Mouse (Mus musculus) neural tube, embryonic 10.5 days (tissue): ENCODE results near the gene C330021F23Rik.
"Not testable (repeated sequence)": the region's sequence is repeated elsewhere in the genome, so short reads cannot be mapped to it uniquely, and the experiment has no call there.

Source experiments
- DNase-seq: peaks from one replicate; pipeline ENCODE4 v3.0.0-alpha.2; 2017; ENCODE audit warnings: low spot score; ENCODE audit errors: extremely low spot score

C330021F23Rik gene

GRCm38 (mm10) chr8:3567641-3568371, at the start of gene C330021F23Rik:
Gene C330021F23Rik, plus strand, starts transcription at chr8:3567990.
- DNase-seq = peak; percentile 57

DNA sequence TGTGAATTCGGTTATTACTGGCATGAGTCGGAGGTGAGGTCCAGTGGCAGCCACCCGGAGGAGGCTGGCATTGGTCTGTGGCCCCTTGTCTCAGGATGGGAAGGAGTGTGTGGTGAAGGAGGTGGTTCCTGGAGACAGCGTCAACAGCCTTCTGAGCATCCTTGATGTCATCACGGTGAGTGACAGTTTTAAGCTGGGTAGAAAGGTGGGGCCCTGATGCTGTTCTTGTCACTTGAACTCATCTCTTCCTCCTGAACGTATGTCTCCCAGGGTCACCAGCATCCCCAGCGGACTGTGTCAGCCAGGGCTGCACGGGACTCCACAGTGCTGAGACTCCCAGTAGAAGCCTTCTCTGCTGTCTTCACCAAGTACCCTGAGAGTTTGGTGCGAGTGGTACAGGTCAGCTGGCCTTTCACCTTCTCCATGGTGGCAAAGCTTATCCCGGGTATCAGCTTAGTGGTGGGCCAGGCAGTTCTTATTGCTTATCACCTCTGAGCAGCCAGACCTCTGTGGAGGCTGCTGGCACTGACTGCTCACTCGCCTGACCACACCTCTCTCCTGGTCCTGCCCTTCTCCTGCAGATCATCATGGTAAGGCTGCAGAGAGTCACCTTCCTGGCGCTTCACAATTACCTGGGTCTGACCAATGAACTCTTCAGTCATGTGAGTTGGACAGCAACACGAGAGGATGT, 45.6 kb upstream of the C330021F23Rik start:
- DNase-seq = no peak

DNA sequence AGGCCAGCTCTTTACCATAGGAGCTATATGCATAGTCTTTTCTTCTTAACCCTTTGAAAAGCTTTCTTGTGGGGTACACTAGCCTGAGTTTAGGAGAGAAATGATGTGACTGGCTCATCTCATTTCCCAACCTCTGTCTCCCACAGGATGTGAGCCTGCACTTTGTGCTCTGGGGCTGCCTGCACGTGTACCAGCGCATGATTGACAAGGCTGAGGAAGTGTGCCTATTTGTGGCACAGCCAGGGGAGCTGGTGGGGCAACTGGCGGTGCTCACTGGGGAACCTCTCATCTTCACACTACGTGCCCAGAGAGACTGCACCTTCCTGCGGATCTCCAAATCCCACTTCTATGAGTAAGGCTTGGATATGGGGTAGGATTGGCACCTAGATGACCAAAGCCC, 37.0 kb upstream of the C330021F23Rik start:
- no peak for DNase-seq

GRCm38 (mm10) chr8:3531936-3532335, 35.9 kb upstream of the C330021F23Rik start:
- no peak for DNase-seq

DNA sequence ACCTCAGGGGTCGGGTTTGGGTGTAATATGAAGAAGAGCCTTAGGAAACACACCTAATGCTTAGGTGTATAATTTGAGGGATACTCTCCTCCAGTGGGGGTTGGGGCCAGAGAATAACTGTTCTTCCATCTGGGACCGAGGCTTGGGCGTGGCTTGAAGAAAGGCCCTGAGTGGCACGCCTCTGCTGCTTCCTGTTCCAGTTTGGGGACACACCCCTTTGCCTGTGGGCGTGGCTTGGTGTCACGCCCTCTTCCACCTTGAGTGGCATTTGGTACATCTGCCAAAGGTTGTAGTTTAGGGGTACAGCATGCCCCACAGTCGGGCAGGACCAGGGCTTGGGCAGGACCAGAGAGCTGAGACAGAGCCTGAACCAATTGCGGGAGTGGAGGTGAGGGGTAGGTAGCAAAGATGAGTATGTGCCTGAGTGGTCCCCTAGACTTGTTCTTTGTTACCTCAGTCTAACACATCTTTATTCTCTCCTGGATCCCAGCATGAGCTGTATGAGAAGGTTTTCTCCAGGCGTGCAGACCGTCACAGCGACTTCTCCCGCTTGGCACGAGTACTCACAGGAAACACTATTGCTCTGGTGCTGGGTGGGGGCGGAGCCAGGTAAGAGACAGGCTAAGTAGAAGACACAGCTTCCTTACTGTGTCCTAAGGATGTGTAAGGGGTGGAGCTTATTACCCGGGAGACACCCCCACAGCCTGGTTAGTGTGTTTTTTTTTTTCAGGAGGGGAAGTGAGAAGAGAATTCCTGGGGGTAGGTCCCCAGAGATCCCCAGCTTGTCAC, 31.5 kb upstream of the C330021F23Rik start:
- DNase-seq = no peak

DNA sequence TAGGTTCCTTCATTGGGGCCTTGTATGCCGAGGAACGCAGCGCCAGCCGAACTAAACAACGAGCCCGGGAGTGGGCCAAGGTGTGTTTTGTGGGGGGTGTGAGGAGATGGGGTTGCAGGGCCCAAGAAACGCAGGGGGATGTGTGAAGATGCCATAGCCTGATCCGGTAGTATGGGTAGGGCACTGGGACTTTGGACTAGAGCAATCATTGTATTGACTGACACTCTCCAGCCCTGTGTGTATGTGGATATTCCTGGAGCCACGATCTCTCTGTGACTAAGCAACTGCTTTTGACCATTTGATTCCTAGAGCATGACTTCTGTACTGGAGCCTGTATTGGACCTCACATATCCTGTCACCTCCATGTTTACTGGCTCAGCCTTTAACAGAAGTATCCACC, 30.9 kb upstream of the C330021F23Rik start:
- DNase-seq = no peak

DNA sequence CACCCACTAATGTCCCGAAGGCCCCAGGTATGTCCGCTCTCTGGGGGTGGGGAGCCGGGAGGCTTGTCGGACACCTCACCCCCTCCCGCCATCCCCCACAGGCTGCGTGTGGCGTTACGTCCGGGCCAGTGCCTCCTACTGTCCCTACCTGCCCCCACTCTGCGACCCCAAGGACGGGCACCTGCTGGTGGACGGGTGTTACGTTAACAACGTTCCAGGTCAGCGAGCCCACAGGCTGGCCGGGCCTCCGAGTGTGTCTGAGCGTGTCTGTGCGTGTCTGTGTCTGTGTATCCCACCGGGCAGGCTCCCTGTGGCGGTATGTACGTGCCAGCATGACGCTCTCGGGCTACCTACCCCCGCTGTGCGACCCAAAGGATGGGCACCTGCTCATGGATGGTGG, 30.1 kb upstream of the C330021F23Rik start:
- DNase-seq = no peak

- no peak for DNase-seq
Observed at GRCm38 (mm10) chr8:3539146-3539545, 28.6 kb upstream of the C330021F23Rik start.

- no peak for DNase-seq
Observed at GRCm38 (mm10) chr8:3540076-3540475, 27.7 kb upstream of the C330021F23Rik start.

DNA sequence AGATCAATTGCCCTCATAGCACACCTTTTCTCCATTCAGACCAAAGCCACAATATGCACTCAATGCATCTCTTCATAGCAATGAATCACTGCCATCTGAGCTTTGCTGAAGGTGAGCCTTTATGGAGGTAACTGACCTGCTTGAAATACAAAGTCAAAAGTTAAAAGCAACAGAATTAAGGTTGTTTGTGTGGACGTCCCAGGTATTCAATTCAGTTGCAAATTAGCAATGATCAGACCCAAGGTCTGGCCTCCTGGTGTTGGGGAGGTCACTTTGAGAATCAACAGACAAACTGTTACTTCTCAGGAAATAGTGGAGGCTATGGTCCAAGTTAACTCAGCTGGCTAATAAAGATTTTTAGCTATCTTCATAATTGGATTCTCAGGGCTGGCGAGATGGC, 21.3 kb upstream of the C330021F23Rik start:
- DNase-seq = no peak

- no peak for DNase-seq
Observed at GRCm38 (mm10) chr8:3552240-3552639, 15.6 kb upstream of the C330021F23Rik start.

- no peak for DNase-seq
Observed at GRCm38 (mm10) chr8:3556114-3556513, 11.7 kb upstream of the C330021F23Rik start.

DNA sequence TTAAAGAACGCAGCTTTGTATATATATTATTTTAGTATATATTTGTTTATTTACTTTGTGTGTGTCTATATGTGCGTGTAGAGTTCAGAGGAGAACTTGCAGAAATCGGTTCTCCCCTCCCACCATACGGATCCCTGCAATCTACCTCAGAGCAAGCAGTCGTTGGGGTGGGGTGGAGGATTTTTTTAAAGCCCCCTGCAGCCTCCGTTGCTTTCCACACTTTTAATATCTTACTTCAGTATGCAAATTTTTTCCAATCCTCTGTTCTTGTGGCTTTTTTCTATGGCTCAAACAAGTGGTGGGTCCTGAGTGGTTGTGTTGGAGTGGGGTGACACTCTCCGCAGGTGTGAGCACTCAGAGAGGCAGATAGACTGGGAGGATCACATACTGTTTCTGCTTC, 588 bp downstream of the C330021F23Rik start:
- no peak for DNase-seq

DNA sequence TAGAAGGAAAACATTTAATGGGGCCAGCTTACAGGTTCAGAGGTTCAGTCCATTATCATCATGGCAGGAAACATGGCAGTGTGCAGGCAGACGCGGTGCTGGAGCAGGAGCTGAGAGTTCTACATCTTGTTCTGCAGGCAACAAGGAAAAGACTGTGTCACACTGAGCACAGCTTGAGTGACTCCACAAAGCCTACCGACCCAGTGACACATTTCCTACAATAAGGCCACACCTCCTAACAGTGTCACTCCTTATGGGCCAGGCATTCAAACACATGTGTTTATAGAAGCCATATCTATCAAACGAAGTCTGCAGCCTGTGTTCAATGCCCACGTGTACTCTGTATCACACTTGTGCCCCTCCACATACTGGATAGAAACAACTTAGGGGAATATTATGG, 2.0 kb downstream of the C330021F23Rik start:
- DNase-seq = no peak

- DNase-seq = no peak
Observed at GRCm38 (mm10) chr8:3574546-3574945, 6.8 kb downstream of the C330021F23Rik start.

DNA sequence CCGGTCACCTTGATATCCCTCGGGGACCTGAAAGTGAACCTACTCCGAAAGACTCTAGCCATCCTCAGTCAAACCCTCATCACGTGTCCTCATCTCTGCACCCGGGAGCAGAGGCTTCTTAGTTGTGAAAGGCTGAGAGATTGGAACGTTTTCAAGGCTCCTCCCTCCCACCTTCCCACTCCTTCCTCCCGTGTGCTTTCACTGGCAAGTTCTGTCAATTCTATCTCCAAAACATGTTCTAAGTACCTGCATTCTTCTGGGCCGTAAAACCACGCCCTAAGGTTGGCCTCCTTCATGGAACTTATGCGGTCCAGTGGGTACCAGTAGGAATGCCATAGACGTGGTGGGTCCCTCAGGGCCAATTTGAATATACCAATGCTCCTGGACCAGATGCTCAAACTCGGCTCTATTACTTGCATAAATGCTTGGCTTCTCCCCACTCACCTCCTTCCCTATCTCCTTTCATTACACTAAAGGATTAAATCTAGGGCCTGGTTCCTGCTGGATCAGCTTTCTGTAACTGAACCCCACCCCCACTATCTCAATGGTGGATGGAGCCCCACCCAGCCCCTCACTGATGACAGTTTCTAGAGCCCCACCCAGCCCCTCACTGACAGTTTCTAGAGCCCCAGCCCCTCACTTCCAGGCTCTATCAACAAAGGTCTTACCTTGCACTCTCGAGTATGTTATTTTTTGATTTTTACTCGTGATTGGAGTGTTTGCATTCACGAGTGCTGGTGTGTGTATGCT, 8.6 kb downstream of the C330021F23Rik start:
- DNase-seq = no peak

- no peak for DNase-seq
Observed at GRCm38 (mm10) chr8:3579390-3580364, 11.9 kb downstream of the C330021F23Rik start.

DNA sequence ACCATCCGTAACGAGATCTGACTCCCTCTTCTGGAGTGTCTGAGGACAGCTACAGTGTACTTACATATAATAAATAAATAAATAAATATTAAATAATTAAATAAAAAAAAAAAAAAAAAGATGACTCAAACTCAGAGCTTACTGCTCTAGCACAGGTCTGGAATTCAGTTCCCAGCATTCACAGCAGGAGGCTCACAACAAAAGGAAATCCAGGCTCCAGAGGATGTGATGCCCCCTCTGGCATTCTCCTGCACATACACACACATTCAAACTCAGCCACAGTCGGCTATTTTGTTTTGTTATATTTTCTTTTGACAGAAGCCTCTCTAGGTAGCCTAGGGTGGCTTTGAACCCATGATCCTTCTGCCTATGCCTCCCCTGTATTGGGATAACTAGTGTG, 14.2 kb downstream of the C330021F23Rik start:
- not testable (repeated sequence) for DNase-seq

- DNase-seq = no peak
Observed at GRCm38 (mm10) chr8:3586452-3586851, 18.7 kb downstream of the C330021F23Rik start.

DNA sequence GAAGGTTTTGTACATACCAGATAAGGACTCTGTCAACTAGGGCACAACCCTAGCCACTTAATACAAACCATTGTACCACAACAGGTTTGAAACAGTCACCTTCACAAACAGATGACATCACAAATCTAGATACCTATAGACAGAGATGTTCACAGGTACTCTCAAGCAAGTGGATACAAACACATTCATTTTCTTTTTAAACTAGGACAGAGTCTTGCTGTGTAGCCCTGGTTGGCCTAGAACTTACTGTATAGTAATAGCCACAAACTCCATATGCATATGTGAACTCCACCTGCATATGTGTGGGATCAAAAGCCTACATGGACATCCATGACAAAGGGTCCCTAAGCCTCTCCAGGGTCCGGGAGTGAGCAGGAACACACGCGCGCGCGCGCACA, 19.2 kb downstream of the C330021F23Rik start, which contains the start of gene Camsap3:
Gene Camsap3, plus strand, starts transcription at position 301 of the 398 bp plus-strand sequence.
- no peak for DNase-seq
